Mouse (Mus musculus) heart, adult 9 months (tissue): ENCODE results near the gene Mog.
"Not testable (repeated sequence)": the region's sequence is repeated elsewhere in the genome, so short reads cannot be mapped to it uniquely, and the experiment has no call there.

Source experiments
- DNase-seq, 2 experiments: peaks; one replicate each; pipeline ENCODE4 v3.0.0; 2022; ENCODE audit warnings: low spot score in 2 of 2

Gene Mog

GRCm38 (mm10) chr17:36994528-36994927 lies 28.7 kb downstream of the Mog start:
- no peak for DNase-seq

DNA sequence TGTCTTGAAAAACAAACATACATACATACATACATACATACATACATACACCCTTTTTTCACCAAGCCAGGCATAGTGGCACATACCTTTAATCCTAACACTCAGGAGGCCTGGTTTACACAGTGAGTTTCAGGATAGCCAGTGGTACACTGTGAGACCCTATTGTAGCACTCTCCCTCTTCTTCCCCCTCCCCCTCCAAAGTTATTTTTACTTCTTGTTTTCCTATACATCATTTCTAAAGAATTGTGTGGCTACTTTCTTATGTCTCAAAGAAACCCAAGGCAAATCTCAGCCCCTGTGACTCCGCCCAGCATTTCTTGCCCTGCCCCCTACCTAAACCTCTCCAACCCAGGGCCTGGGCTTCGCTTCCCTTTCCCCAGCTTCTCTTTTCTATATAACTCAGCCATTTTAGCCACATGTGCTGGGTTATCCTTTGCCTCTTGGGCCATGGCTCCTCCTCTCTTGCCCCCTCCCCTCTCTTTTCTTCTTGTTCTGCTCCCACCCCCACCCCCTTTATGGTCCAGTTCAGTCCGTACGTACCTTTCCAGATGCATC lies 29.4 kb downstream of the Mog start:
- no peak for DNase-seq

DNA sequence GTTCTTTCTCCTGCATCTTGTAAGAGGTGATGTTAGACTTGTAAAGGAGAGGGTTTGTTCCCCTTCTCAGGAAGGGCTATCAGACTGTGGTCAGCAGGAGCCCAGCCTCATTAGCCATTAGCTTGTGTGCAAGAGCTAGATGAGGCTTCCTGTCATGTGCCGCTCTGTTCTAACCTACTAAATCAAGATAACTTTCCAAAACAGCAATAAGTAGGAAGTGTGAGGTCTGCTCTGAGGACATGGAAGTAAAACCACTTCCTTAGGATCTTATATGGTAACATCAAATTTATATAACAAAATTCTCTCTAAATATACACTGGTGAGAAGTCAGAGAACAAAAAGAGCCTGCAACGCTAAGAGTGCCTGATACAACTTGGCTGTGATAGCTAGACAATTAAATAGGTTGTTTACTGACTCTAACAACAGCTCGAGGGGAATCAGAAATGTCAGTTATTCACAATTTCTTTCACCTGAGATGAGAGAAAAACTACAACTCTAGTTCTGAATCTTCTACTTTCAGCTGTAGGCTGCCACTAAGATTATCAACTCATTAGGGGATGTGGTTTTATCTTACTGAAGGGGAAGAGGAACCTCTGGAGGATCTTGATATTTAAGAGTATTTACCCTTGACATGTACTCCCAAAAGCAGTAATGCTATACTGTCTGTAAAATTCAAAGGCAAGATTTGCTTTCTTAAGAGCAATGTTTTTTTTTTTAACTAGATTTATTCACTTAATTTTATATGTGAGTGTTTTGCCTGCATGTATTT lies 30.7 kb downstream of the Mog start:
- no peak for DNase-seq

- DNase-seq, result not testable (repeated sequence)
Measured at GRCm38 (mm10) chr17:36990630-36991029, 32.6 kb downstream of the Mog start.

DNA sequence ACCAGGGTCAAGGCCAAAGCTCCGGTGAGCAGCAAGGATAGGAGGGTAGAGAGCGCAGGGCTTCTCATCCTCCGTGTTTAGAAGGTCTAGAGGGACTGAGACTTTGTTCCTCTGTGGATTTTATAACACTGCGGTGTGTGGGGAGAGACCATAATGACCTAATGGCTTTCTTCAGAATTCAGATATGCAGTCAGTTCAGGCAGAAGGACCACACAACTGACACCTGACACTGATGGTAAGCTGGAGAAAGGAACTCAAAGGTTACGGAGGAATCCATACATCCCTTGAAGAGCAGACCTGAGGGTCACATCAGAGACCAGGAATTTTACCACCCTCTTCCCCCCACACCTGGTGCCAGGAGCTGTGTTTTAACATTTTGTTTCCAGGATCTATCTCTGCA lies 33.8 kb downstream of the Mog start, which contains the start of gene H2-M5:
Gene H2-M5 (minus strand): TSS at position 101 of the 400 bp plus-strand sequence.
- DNase-seq, result no peak

DNA sequence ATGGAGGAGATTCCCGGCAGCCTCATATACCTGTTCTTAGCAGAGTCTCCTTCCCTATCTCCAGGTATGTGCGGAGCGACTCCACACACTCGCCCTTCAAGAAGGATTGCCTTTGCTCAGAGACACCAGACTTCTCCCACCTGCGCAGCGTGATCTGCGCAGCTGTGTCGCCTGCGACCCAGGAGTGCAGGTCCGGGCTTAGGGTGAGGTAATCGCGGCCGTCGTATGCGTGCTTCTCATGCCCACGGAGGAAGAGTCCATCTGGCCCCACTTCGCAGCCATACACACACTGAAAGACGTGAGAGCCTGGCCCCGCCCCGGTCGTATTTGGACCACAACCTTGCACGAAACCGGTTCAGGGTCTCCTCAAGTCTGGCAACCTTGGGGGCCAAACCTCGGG lies 34.7 kb downstream of the Mog start:
- no peak for DNase-seq

DNA sequence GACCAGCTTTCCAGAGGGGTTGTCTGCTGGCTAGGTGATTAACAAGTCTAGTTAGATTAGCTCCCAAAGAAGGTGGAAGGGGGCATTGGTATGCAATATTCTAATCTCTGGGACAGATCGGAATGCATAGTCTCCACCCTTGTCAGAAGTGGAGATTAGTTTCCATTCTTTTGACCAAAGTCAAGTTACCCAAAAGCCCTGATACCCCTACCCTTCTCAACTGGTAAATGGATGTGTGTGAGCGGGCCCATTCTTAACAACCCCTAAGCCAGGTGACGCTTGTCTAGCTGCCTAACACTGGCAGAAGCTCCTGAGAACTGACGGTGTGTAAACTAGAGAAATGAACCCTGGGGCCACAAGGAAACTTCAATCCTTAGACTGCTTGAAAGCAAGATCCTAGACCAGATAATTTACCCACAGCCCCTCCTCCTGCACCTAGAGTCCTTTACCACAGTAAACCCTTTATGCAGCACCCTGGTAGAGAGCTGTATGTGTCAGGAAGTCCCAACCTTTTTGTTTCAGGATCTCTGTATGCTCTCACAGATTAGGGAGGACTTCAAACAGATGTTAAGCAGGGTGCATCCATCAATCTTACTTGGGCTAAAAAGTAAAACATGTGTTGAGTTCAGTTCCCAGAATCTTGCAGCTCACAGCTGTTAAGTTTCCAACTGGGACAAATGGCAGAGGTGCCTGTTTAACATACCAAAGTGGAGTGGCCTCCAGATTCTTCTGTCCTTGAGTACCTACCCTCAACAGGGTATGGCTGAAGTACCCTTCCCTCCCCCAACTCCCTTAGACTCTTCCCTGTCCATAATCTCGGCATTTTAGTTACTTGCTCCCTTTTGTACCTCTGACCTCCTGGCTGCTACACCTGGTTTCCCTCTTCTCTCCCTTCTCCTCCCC lies 40.7 kb downstream of the Mog start:
- no peak for DNase-seq

DNA sequence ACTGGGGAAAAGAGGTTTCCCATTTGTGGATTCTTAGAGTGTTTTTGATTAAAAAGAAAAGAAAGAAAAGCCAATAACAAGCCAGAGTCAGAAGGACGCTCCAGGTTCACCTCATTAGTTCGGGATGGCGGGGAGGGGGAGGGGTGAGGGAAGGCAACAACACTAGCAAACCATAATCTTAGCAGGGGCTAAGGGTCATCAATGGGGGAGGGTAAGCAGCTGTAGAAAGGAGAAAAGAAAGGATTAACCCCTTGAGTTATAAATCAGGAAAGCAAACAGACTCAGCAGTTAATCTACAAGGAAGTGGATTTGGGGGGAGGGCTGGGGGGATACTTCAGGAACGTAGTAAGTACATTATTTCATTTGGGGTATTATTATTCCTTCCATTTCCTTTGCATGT lies 41.4 kb downstream of the Mog start:
- no peak for DNase-seq

GRCm38 (mm10) chr17:36981221-36981813 lies 41.9 kb downstream of the Mog start, which contains the start of gene 2410137M14Rik:
2410137M14Rik (minus strand) TSS chr17:36981237.
- DNase-seq, result peak; percentile 15 to 37

DNA sequence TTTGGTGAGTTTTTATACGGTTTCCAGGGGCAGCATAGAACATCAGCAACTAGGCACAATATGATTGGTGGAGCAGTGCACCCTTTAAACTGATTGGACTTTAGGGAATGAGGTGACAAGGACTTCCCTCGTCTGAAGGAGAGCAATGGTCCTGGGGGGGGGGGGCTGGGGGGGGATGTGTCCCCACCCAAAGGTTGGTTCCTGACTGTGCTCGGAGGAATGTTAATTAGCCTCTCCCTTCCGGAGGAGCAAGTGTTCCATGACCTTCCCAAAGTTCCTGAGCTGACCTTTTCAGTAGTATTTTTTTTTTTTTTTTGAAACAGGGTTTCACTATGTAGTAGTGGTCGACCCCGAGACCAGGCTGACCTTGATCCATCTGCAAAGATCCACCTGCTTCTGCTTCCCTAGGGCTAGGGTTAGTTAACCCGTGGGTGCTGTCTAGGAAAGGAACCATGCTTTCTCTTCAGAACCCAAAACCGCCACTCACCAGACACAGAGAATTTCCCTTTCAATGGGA lies 49.9 kb downstream of the Mog start:
- no peak for DNase-seq

GRCm38 (mm10) chr17:36972791-36973190 lies 50.4 kb downstream of the Mog start:
- no peak for DNase-seq

- no peak for DNase-seq
Measured at GRCm38 (mm10) chr17:36971172-36971850, 51.9 kb downstream of the Mog start.

- no peak for DNase-seq
Measured at GRCm38 (mm10) chr17:36970316-36970890, 52.8 kb downstream of the Mog start.

DNA sequence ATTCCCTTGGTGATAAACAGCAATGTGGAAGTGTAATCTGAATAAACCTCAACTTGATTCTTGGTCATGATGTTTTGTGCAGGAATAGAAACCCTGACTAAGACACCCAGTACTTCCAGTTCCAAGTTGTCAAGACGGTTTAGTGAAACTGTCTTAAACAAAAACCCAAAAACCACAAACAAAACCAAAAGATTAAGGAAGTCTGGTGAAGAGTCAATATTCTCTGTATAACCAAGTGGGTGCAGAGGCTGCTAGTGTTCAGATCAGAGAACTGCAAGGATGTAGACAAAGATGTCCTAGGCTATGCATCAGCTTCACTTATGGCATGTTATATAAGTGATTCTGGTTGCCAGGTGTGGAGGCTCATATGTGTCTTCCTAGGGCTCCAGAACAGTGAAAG lies 56.3 kb downstream of the Mog start:
- no peak for DNase-seq

DNA sequence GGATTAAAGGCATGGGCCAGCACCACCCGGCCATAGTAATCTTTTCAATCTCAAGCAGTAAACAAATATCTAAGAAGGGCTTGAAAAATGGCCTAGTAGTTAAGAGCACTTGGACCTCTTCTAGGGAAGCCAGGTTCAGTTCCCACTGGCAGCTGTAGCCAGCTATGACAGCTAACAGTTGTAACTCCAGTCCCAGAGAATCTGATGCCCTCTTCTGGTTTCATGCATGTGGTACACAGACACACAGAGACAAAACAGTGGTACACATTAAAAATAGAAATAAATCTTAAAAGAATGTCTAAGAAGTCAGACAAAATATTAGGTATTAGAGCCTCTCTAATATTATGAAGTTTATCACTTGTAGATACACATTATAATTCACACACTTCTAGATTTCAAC lies 62.1 kb downstream of the Mog start:
- no peak for DNase-seq
